Mouse (Mus musculus) brown adipose tissue, adult 24 weeks (tissue): Measurements from ENCODE around the gene Zfhx2. TPM values are rescaled to one million over a fixed set of nuclear protein-coding genes. Genes with fewer than 3 reads are reported as not detected.

Source experiments
- H3K27ac ChIP-seq: fragments of 200-500 bp; replicated peaks from 2 replicates; pipeline ENCODE4 v1.5.1; 2012; ENCODE audit warnings: low read depth, mild to moderate bottlenecking, low read length
- H3K4me1 ChIP-seq: fragments of 200-500 bp; 2 replicates; pipeline ENCODE4 v1.6.1; 2012; ENCODE audit warnings: low read length, mixed read lengths; ENCODE audit not compliant: control insufficient read depth, insufficient read depth, insufficient read length
- H3K4me3 ChIP-seq: fragments of 200-500 bp; 2 replicates; pipeline ENCODE4 v1.5.1; 2012; ENCODE audit warnings: low read depth, mild to moderate bottlenecking, low read length, moderate library complexity; ENCODE audit not compliant: insufficient read depth
- polyA plus RNA-seq: library from polyadenylated mRNA; stranded (reverse); fragments of >200 nt; gene quantifications from 2 replicates; pipeline ENCODE4 v1.2.4, GENCODE M21; 2012; ENCODE audit not compliant: missing spikeins, insufficient read depth, insufficient read length

Zfhx2 gene
- polyA plus RNA-seq, 1 experiment, result 2.5 TPM

DNA sequence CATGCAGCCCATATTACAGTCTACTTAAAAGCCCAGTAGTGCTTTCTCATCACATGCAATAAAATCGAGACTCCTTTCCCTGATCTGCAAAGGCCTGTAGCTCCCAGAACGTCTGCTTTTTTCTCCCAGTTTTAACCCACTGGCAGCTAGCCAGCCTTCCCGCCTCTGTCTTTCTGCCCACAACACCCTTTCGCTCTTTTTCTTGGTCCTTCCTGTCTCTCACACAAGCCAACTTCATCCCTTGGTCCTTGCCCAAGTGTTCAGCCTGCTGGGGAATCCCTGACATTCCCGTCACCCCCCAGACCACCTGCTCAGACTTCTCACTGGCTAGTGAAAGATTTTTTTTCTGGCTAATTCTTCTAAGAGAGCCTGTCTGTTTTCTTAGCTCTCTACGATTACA is 15.9 kb downstream of the Zfhx2 start:
- Histone ChIP-seq H3K27ac (no peak overlapping the region), H3K4me3 (no peak overlapping the region), H3K4me1 (no peaks in the 10 kb centered on the region)

GRCm38 (mm10) chr14:55074416-55074815 is 17.7 kb downstream of the Zfhx2 start:
- H3K4me3 ChIP-seq, result no peak overlapping the region
- H3K4me1 ChIP-seq, result no peaks in the 10 kb centered on the region
- no peak overlapping the region for H3K27ac ChIP-seq

- Histone ChIP-seq H3K4me3 (no peak overlapping the region), H3K4me1 (no peaks in the 10 kb centered on the region), H3K27ac (no peak overlapping the region)
Measured at GRCm38 (mm10) chr14:55071756-55072155, 20.4 kb downstream of the Zfhx2 start.

DNA sequence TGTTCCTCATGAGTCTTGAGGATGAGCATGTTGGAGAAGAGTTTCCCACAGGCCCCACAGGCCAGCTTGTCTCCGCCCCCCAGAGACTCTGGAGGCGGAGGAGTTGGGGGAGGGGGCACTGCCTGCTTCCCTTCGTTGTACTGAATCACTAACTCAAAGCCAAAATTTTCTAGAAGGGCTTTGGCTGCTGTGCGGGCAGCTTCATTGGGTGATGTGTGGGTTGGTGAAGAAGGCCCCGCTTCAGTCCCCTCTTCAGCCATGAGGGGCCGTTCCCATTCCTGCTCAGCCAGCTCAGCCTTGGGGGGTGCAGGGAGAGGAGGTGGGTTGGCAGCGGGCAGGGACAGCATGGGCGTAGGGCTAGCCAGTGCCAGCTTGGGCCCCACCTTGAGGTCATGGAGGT is 26.1 kb downstream of the Zfhx2 start:
- no peaks in the 10 kb centered on the region for H3K4me1 ChIP-seq
- H3K4me3 ChIP-seq, result no peak overlapping the region
- no peak overlapping the region for H3K27ac ChIP-seq

GRCm38 (mm10) chr14:55065391-55065790 is 26.7 kb downstream of the Zfhx2 start:
- no peaks in the 10 kb centered on the region for H3K4me1 ChIP-seq
- H3K27ac ChIP-seq, result no peak overlapping the region
- H3K4me3 ChIP-seq, result no peak overlapping the region

DNA sequence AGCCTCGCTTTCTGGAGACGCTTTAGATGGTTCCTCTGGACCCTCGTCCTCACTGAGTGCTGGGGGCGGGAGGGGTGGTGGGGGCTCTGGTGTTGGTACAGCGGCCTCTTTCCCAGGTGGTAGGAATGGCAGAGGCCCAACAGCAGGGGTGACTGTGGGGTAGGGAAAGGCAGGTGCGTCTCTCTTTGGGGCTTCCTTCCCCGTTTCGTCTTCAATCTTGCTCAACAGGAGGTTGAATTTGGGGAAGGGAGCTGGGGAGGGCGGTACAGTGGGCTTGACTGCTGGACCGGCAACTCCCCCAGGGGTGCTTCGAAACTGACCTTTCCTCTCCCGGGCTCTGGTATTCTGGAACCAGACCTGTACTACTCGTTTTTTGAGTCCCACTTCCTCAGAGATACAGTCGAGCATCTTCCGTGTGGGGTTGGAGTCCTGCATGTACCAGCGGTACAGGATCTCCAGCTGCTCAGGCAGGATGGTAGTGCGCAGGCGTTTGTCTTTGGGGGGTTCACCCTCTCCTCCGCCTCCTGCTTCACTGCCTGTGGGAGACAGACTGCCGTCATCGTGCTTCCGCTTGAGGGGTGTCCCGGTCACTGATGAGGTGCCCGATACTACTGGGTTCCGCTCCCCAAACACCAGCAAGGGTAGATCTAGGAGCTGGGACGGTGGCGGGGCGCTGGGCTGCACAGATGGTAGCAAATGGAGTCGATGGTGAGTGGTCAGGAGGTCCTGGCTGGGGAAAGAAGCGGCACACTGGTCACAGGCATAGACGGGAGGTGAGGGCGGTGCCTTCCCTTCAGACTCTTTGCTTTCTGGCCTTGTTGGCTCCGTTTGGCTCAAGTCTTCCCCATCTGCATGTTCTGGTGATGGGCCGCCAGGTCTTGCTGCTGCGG is 27.4 kb downstream of the Zfhx2 start:
- H3K27ac ChIP-seq, result no peak overlapping the region
- H3K4me3 ChIP-seq, result no peak overlapping the region
- no peaks in the 10 kb centered on the region for H3K4me1 ChIP-seq

- no peak overlapping the region for H3K27ac ChIP-seq
- no peak overlapping the region for H3K4me3 ChIP-seq
- H3K4me1 ChIP-seq, result no peaks in the 10 kb centered on the region
Measured at GRCm38 (mm10) chr14:55063581-55064381, 28.3 kb downstream of the Zfhx2 start.

GRCm38 (mm10) chr14:55063117-55063516 is 29.0 kb downstream of the Zfhx2 start:
- Histone ChIP-seq H3K4me1 (no peaks in the 10 kb centered on the region), H3K4me3 (no peak overlapping the region), H3K27ac (no peak overlapping the region)

GRCm38 (mm10) chr14:55062626-55063025 is 29.5 kb downstream of the Zfhx2 start:
- no peak overlapping the region for H3K4me3 ChIP-seq
- no peak overlapping the region for H3K27ac ChIP-seq
- no peaks in the 10 kb centered on the region for H3K4me1 ChIP-seq

GRCm38 (mm10) chr14:55061845-55062244 is 30.3 kb downstream of the Zfhx2 start:
- Histone ChIP-seq H3K4me3 (no peak overlapping the region), H3K27ac (no peak overlapping the region), H3K4me1 (no peaks in the 10 kb centered on the region)

DNA sequence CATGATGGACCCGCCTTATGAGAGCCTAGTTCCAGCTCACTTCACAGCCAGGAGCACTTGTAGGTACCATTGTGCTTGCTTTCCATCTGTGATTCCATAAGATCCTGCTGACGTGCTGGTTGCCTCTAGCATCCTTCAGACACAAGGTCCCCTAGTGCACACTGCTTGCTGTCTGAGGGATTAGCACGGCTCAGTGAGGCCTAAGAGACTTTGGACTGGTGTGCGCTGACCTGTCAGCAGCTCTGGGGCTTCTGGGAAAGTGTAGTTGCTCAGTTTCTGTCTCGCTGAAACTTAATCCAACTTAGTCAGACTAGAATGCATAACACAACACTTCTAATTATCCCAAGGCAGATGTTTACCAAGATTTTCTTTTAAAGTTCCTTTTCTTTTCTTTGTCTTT is 32.2 kb downstream of the Zfhx2 start:
- H3K4me3 ChIP-seq, result no peak overlapping the region
- no peaks in the 10 kb centered on the region for H3K4me1 ChIP-seq
- no peak overlapping the region for H3K27ac ChIP-seq

- Histone ChIP-seq H3K4me3 (no peak overlapping the region), H3K4me1 (no peaks in the 10 kb centered on the region), H3K27ac (no peak overlapping the region)
Measured at GRCm38 (mm10) chr14:55059009-55059408, 33.1 kb downstream of the Zfhx2 start.

DNA sequence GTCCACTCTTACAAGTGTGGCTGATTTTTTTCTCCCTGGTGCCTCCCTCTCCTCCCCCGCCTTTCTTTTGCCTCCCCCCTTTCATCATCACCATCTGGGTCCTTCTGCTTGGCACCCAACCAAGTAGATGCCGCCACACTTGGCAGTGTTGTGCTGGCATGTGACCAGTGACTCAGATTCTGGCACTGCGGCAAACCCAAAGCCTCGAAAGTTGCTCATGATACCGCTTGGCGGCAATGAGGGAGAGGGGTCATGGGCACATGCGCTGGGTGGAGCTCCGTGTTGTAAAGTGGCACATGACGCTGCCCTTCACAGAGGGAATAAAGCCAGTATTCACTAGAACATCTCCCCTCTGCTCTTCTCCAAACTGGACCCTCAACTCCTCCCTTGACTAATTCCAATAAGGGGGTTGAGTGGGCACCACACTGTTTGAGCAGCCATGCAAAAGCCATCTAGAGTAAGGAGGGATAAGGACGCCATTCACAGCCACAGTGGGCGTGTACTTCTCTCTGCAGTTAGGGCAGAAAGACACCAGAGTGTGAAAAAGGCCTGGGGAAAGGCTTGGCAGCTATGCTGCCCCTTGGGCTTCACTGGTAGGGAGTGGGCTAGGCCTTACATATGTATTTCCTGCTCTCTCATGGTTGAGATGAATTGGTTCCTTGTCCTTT is 36.8 kb downstream of the Zfhx2 start:
- Histone ChIP-seq H3K4me1 (no peaks in the 10 kb centered on the region), H3K27ac (no peak overlapping the region), H3K4me3 (no peak overlapping the region)

DNA sequence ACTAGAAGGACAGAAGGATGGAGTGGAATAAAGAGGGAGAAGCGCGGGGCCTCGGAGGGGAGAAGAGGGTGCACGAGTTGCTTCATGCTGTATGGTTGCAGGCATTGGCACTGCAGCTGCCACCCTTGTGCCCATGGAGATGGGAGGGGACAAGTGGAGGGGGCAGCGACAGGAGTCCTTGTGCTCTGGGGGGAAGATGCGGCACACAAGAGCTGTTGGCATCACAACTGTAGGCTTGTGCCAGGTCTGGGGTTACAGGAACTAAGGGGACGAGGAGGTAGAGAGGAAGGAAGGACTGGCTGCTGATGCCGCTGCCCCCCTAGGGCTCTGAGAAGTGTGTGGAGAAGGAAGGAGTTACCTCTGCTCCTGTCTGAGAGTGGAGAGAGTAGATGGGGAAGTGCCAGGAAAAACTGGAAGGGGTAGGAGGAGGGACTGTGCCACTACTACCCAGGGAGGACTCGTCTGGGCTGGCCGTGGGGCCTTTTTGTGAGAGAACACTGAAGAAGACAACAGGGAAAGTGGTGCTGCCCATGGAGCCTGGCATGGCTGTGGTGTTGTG is 37.9 kb downstream of the Zfhx2 start:
- no peak overlapping the region for H3K4me3 ChIP-seq
- no peak overlapping the region for H3K27ac ChIP-seq
- H3K4me1 ChIP-seq, result no peaks in the 10 kb centered on the region

- H3K27ac ChIP-seq, result no peak overlapping the region
- no peaks in the 10 kb centered on the region for H3K4me1 ChIP-seq
- H3K4me3 ChIP-seq, result no peak overlapping the region
Measured at GRCm38 (mm10) chr14:55053708-55054190, 38.4 kb downstream of the Zfhx2 start.
